Mouse (Mus musculus) heart, embryonic 14.5 days (tissue): Measurements from ENCODE around the gene Dram1. TPM values are rescaled to one million over a fixed set of nuclear protein-coding genes. Genes with fewer than 3 reads are reported as not detected.
A peak's percentile ranks its signal among the peaks of the same experiment; 100 is the strongest.

Source experiments
- ATAC-seq: fragments of 200-750 bp; cut with Nextera tagmentation; 2 replicates; pipeline ENCODE4 v1.8.0; 2017; ENCODE audit warnings: low read depth, moderate TSS enrichment; ENCODE audit not compliant: insufficient number of reproducible peaks, insufficient read depth, low FRiP score
- H3K27ac ChIP-seq, 2 experiments: fragments of 200-500 bp in 1 of 2; fragments of 300-500 bp in 1 of 2; sonication (generic) in 1 of 2; replicated peaks in 1 of 2; 2 replicates each; pipeline ENCODE4 v1.5.1; 2012 to 2014; ENCODE audit warnings: low read depth in 2 of 2, low read length in 2 of 2, control low read depth in 1 of 2, mild to moderate bottlenecking in 1 of 2, mixed read lengths in 1 of 2; ENCODE audit not compliant: control insufficient read depth in 1 of 2, insufficient read depth in 1 of 2
- H3K27me3 ChIP-seq: fragments of 300-500 bp; sonication (generic); 2 replicates; pipeline ENCODE4 v1.6.1; 2014; ENCODE audit warnings: mild to moderate bottlenecking, low read length, control low read depth; ENCODE audit not compliant: control insufficient read depth, insufficient read depth
- H3K36me3 ChIP-seq: fragments of 300-500 bp; sonication (generic); 2 replicates; pipeline ENCODE4 v1.6.1; 2014; ENCODE audit warnings: mild to moderate bottlenecking, control low read depth, low read length, mixed read lengths; ENCODE audit not compliant: control insufficient read depth, insufficient read depth
- H3K4me1 ChIP-seq, 2 experiments: fragments of 200-500 bp in 1 of 2; fragments of 300-500 bp in 1 of 2; sonication (generic) in 1 of 2; 2 replicates each; pipeline ENCODE4 v1.6.1; 2012 to 2014; ENCODE audit warnings: low read length in 2 of 2, control low read depth in 1 of 2, mixed read lengths in 1 of 2; ENCODE audit not compliant: control insufficient read depth in 2 of 2, insufficient read depth in 2 of 2
- H3K4me2 ChIP-seq: fragments of 300-500 bp; sonication (generic); 2 replicates; pipeline ENCODE4 v1.6.1; 2014; ENCODE audit warnings: mild to moderate bottlenecking, low read length
- H3K4me3 ChIP-seq, 2 experiments: fragments of 200-500 bp in 1 of 2; fragments of 300-500 bp in 1 of 2; sonication (generic) in 1 of 2; 2 replicates each; pipeline ENCODE4 v1.5.1; 2012 to 2014; ENCODE audit warnings: low read length in 2 of 2, mild to moderate bottlenecking in 2 of 2, control low read depth in 1 of 2, low read depth in 1 of 2, moderate library complexity in 1 of 2; ENCODE audit not compliant: control insufficient read depth in 1 of 2, insufficient read depth in 1 of 2
- H3K9ac ChIP-seq: fragments of 300-500 bp; sonication (generic); 2 replicates; pipeline ENCODE4 v1.6.1; 2014; ENCODE audit warnings: mild to moderate bottlenecking, low read length
- H3K9me3 ChIP-seq: fragments of 300-500 bp; sonication (generic); 2 replicates; pipeline ENCODE4 v1.6.1; 2016; ENCODE audit warnings: low read length, control low read depth; ENCODE audit not compliant: control insufficient read depth
- WGBS: fragments of 180-500 bp; shearing (Covaris S2); extraction: QIAGEN DNeasy Blood & Tissue Kit; methylation state at CpG from one replicate; pipeline ENCODE4 v1.1.7; 2014; 5-methylcytosine and 5-hydroxymethylcytosine counted together
- polyA plus RNA-seq: library from polyadenylated mRNA; unstranded; fragments of >200 nt; fragmentation: Nextera tagmentation; extraction: Ambion mirVana; gene quantifications from 2 replicates; pipeline ENCODE4 v1.2.1, GENCODE M21; 2014

The Dram1 gene
- 0.74 and 1.6 TPM in 2 replicates for polyA plus RNA-seq

- Histone ChIP-seq H3K4me2 (peak within 1 kb of the TSS; percentile 84), H3K4me3 (peak within 1 kb of the TSS; percentile 53 to 76), H3K27ac (peak within 1 kb of the TSS; percentile 46 to 64; a peak in 2 of 4 replicates), H3K36me3 (no peaks in the 10 kb centered on the region), H3K9me3 (no peaks in the 10 kb centered on the region), H3K27me3 (no peaks in the 10 kb centered on the region), H3K4me1 (peaks cover 15 to 35% of the 10 kb centered on the region in 2 experiments), H3K9ac (peak within 1 kb of the TSS; percentile 82)
- ATAC-seq, result peak; percentile 77
- WGBS, result under 1% methylated on average over 85 of the region's 87 CpGs
Measured at GRCm38 (mm10) chr10:88379013-88379885, at the start of gene Dram1, which contains the start of gene Gnptab. TSS of gene Dram1 (minus strand) at chr10:88379080. TSS of gene Gnptab (plus strand) at chr10:88379132.

DNA sequence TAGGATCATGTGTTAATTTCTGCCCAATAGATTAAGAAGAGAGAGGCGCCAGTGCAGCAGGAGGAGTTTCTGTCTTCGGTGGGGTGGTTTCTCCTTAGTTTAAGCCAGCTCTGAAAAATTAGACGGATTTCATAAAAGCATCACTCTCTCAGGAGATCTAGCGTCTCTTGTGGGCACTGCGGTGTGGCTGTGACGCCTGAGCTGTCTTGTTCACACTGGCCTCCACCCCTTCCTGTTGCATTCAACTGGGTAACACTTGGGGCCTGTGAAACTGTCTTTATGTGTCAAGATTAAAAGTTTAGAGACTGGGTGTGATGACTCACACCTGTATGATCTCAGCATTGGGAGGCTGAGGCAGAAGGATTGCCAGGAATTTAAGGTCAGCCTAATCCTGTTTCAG lies 49.1 kb upstream of the Dram1 start:
- Histone ChIP-seq H3K36me3 (peaks cover 35% of the 10 kb centered on the region), H3K4me1 (no peaks in the 10 kb centered on the region), H3K9ac (no peak overlapping the region), H3K27ac (no peak overlapping the region), H3K9me3 (no peaks in the 10 kb centered on the region), H3K27me3 (no peaks in the 10 kb centered on the region), H3K4me2 (no peak overlapping the region), H3K4me3 (no peak overlapping the region)
- no peak for ATAC-seq
- 91% methylated on average over 6 of the region's 6 CpGs for WGBS

DNA sequence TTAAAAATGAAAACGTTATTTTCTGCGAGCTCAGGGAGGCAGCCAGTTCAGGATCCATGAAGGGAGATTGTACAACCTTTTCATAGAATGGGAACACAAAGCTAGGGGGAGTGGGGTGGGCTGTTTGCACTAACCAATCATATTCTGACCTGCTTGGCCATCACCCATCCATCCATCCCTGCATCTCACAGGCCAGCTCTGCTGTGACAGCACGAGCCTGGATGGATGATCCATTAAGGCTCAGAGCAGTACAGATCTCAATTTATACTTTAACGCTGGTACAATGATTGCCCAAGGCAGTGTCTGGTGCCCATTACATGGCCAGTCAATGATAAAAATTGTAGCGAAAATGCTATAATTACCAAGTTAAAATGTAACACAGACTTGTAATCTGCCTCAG lies 48.0 kb upstream of the Dram1 start:
- Histone ChIP-seq H3K9me3 (no peaks in the 10 kb centered on the region), H3K4me3 (no peak overlapping the region), H3K4me2 (no peak overlapping the region), H3K4me1 (no peaks in the 10 kb centered on the region), H3K9ac (no peak overlapping the region), H3K27me3 (no peaks in the 10 kb centered on the region), H3K27ac (no peak overlapping the region), H3K36me3 (peaks cover 34% of the 10 kb centered on the region)
- ATAC-seq, result no peak
- 57% methylated on average over 5 of the region's 5 CpGs for WGBS

DNA sequence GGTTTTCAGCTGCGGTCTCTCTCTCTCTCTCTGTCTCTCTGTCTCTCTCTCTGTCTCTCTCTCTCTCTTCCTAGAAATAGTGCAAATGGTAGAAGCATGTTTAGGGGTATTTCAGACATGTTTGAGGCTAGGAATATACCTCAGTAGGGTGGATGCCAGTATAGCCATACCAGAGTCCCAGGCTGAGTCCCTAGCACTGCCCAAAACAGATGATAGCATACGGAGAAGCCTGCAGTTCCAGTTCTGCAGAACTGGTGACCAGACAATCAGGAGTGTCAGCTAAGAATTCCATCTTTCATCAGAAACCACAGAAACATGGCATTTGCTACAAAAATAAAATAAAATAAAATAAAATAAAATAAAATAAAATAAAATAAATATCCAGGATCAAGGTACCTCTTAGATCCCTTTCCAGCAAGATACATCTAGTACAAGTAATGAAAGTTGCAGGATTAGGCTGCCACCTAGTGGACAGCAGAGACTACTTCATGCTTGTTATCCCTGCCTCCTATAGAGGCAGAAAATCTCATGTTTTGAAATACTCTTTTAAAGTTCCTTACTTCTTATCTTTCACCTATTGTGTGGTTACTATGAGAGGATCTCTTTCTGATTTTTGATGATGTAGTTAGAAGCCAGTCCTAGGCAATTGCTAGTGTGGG lies 47.4 kb upstream of the Dram1 start:
- no peak overlapping the region for H3K27ac ChIP-seq
- no peak overlapping the region for H3K4me3 ChIP-seq
- no peak for ATAC-seq
- no peaks in the 10 kb centered on the region for H3K27me3 ChIP-seq
- H3K36me3 ChIP-seq, result peaks cover 28% of the 10 kb centered on the region
- no peak overlapping the region for H3K4me2 ChIP-seq
- no peak overlapping the region for H3K9ac ChIP-seq
- peaks cover 3% of the 10 kb centered on the region in 2 experiments; a peak in 3 of 4 replicates for H3K4me1 ChIP-seq
- no peaks in the 10 kb centered on the region for H3K9me3 ChIP-seq
- WGBS, result 96% methylated on average over 2 of the region's 2 CpGs

- peaks cover 18% of the 10 kb centered on the region for H3K36me3 ChIP-seq
- H3K4me1 ChIP-seq, result peaks cover 6 to 9% of the 10 kb centered on the region in 2 experiments; a peak in 3 of 4 replicates
- ATAC-seq, result no peak
- H3K27ac ChIP-seq, result no peak overlapping the region
- no peak overlapping the region for H3K4me3 ChIP-seq
- no peaks in the 10 kb centered on the region for H3K9me3 ChIP-seq
- 69% methylated on average over 19 of the region's 19 CpGs for WGBS
- H3K27me3 ChIP-seq, result no peaks in the 10 kb centered on the region
- H3K9ac ChIP-seq, result no peak overlapping the region
- H3K4me2 ChIP-seq, result no peak overlapping the region
Measured at GRCm38 (mm10) chr10:88420655-88421435, 42.0 kb upstream of the Dram1 start.

GRCm38 (mm10) chr10:88420141-88420541 lies 41.3 kb upstream of the Dram1 start:
- no peak overlapping the region for H3K4me2 ChIP-seq
- peaks cover 24% of the 10 kb centered on the region for H3K36me3 ChIP-seq
- no peaks in the 10 kb centered on the region for H3K27me3 ChIP-seq
- H3K4me1 ChIP-seq, result peaks cover 6 to 9% of the 10 kb centered on the region in 2 experiments; a peak in 3 of 4 replicates
- 84% methylated on average over 11 of the region's 11 CpGs for WGBS
- H3K9me3 ChIP-seq, result no peaks in the 10 kb centered on the region
- no peak overlapping the region for H3K4me3 ChIP-seq
- ATAC-seq, result no peak
- H3K9ac ChIP-seq, result no peak overlapping the region
- no peak overlapping the region for H3K27ac ChIP-seq

DNA sequence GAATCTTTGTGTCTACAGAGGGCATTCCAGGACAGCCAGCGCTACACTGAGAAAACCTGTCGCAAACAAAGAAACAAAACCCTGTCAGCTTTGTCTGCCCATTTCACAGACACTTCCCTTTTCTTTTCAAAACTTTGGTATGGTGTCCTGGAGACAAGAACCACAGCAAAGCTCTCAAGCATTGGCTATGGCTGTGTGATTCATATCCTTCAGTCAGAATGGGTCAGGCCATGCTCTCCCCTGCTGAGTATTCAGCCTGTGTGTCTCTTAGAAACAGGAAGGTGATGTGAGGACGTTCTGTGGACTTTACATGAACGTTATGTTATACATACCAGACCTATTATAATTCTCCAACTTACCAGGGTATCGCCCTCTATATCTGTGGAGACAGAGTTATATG lies 38.8 kb upstream of the Dram1 start:
- no peak overlapping the region for H3K27ac ChIP-seq
- H3K4me3 ChIP-seq, result no peak overlapping the region
- no peaks in the 10 kb centered on the region for H3K9me3 ChIP-seq
- peaks cover 6 to 9% of the 10 kb centered on the region in 2 experiments; a peak in 3 of 4 replicates for H3K4me1 ChIP-seq
- no peak overlapping the region for H3K4me2 ChIP-seq
- no peak for ATAC-seq
- H3K27me3 ChIP-seq, result no peaks in the 10 kb centered on the region
- no peak overlapping the region for H3K9ac ChIP-seq
- 88% methylated on average over 5 of the region's 5 CpGs for WGBS
- peaks cover 28% of the 10 kb centered on the region for H3K36me3 ChIP-seq
